Mouse (Mus musculus): ENCODE data around the gene Fam57a. TPM values are rescaled to one million over a fixed set of nuclear protein-coding genes. Genes with fewer than 3 reads are reported as not detected.

Gene Fam57a
- total and polyA plus RNA-seq, 3 experiments = 2.0 to 4.2 (median 3.0) TPM

- H3K36me3 ChIP-seq (ENCODE audit: control insufficient read depth, insufficient read depth, low read length) = no peaks in the 10 kb centered on the region
- H3K4me1 ChIP-seq (ENCODE audit: control insufficient read depth, insufficient read depth, low read length) = peaks cover 5% of the 10 kb centered on the region
- no peak overlapping the region for H3K9ac ChIP-seq (ENCODE audit: low read depth, low read length)
- no peak for DNase-seq
- peak overlapping the region; percentile 23; the same call in 1 of the 2 replicates for H3K27ac ChIP-seq
- TF ChIP-seq EP300 (IDR thresholded peaks at IDR 0.05; ENCODE audit: insufficient read depth, low read depth, low read length) = no peak
- no peak for TF ChIP-seq CTCF (IDR thresholded peaks at IDR 0.05)
- no peak for TF ChIP-seq POLR2A (IDR thresholded peaks at IDR 0.05; ENCODE audit: insufficient read depth, low read depth, low read length)
- intact Hi-C loops (cut with DNase I) = loop anchor here (1.0 kb wide), 3 partner anchors 145 to 200 kb away; partner anchors contain the start of genes Nxn and Timm22
- no peak overlapping the region for H3K4me3 ChIP-seq
- no peaks in the 10 kb centered on the region for H3K27me3 ChIP-seq (ENCODE audit: control insufficient read depth, insufficient read depth, low read length)
- 85% methylated on average over 4 of the region's 4 CpGs for WGBS
- H3K79me2 ChIP-seq (replicated peaks; ENCODE audit: control insufficient read depth, insufficient read depth, low read length) = no peaks in the 10 kb centered on the region
Observed at GRCm38 (mm10) chr11:76253918-76254264, 74.4 kb downstream of the Fam57a start.

DNA sequence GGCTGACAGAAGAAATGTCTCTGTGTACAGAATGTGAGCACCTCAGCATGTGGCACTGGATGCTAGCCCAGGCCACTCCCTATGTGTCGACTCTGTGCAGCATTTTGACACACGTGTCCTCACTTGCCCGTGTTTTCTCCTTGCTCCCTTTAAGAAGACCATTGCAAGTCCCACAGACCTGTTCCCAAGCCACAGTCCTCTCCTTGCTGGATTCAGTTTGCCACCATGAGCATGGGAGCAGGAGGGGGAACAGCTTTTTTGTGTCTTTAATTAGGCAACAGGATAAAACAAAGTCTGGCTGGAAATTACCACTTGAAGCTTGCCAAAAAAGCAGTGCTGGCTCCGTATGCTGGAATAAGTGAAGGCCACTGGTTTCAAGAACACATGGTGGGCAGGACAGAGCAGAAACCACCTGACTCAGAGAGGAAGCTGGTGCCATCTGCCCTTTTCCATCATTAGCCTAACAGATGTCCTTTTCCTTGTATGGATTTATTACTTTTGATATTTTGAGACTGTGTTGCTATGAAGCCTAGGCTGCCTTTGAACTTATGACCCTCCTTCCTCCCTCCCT lies 76.0 kb downstream of the Fam57a start:
- Histone ChIP-seq H3K9ac (ENCODE audit: low read depth, low read length) (no peak overlapping the region), H3K4me3 (no peak overlapping the region), H3K79me2 (replicated peaks; ENCODE audit: control insufficient read depth, insufficient read depth, low read length) (no peaks in the 10 kb centered on the region), H3K36me3 (ENCODE audit: control insufficient read depth, insufficient read depth, low read length) (no peaks in the 10 kb centered on the region), H3K4me1 (ENCODE audit: control insufficient read depth, insufficient read depth, low read length) (peaks cover 5% of the 10 kb centered on the region), H3K27me3 (ENCODE audit: control insufficient read depth, insufficient read depth, low read length) (no peaks in the 10 kb centered on the region), H3K27ac (no peak overlapping the region)
- intact Hi-C loops (cut with DNase I) = no loop called here
- DNase-seq = no peak
- TF ChIP-seq EP300 (IDR thresholded peaks at IDR 0.05; ENCODE audit: insufficient read depth, low read depth, low read length) (no peak), CTCF (IDR thresholded peaks at IDR 0.05) (no peak), POLR2A (IDR thresholded peaks at IDR 0.05; ENCODE audit: insufficient read depth, low read depth, low read length) (no peak)
- WGBS = 35% methylated on average over 4 of the region's 4 CpGs

DNA sequence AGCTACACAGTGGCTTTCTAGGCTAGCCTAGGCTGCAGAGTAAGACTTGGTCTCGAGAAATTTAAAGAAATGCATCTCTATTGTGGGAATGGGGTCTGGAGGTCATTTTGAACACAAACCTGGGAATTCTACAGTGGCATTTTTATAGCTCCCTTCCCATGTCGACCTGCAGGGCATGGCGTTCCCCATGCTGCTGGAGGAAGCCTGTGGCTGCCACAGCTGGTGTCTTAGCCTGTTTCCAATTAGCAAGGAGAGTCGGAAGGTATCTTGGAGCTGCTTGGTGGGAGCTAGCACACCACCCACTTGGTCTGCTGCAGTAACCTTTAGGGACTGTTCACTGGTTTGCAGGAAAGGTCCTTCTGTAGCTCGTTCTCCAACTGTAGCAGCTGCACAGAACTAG lies 76.7 kb downstream of the Fam57a start:
- H3K27me3 ChIP-seq (ENCODE audit: control insufficient read depth, insufficient read depth, low read length) = no peaks in the 10 kb centered on the region
- 60% methylated on average over 5 of the region's 5 CpGs for WGBS
- TF ChIP-seq CTCF (IDR thresholded peaks at IDR 0.05) = no peak
- TF ChIP-seq POLR2A (IDR thresholded peaks at IDR 0.05; ENCODE audit: insufficient read depth, low read depth, low read length) = no peak
- TF ChIP-seq EP300 (IDR thresholded peaks at IDR 0.05; ENCODE audit: insufficient read depth, low read depth, low read length) = no peak
- H3K4me3 ChIP-seq = no peak overlapping the region
- DNase-seq = no peak
- H3K4me1 ChIP-seq (ENCODE audit: control insufficient read depth, insufficient read depth, low read length) = peaks cover 5% of the 10 kb centered on the region
- H3K27ac ChIP-seq = no peak overlapping the region
- intact Hi-C loops (cut with DNase I) = no loop called here
- H3K9ac ChIP-seq (ENCODE audit: low read depth, low read length) = no peak overlapping the region
- H3K79me2 ChIP-seq (replicated peaks; ENCODE audit: control insufficient read depth, insufficient read depth, low read length) = no peaks in the 10 kb centered on the region
- no peaks in the 10 kb centered on the region for H3K36me3 ChIP-seq (ENCODE audit: control insufficient read depth, insufficient read depth, low read length)

DNA sequence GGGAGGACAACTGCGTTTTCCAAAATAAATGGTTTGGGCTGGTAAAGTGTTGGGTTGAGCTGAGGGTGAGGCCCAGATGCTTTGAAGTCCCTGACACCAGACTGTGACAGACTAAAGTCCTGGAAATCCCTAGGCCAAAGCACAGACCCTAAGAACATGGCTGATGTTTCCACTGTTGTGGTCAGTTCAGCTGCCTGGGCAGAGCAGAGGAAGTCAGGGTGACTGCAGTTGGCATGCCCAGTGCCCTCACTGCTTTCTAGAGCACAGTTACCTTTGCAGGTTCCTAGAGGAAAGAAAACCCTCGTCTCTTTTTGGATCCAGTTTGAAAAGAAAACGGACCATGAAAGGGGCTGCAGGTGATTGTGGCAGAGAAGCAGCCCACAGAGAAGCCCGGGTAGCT lies 77.9 kb downstream of the Fam57a start:
- H3K9ac ChIP-seq (ENCODE audit: low read depth, low read length) = no peak overlapping the region
- 84% methylated on average over 4 of the region's 4 CpGs for WGBS
- H3K79me2 ChIP-seq (replicated peaks; ENCODE audit: control insufficient read depth, insufficient read depth, low read length) = no peaks in the 10 kb centered on the region
- intact Hi-C loops (cut with DNase I) = no loop called here
- no peak overlapping the region for H3K27ac ChIP-seq
- H3K4me1 ChIP-seq (ENCODE audit: control insufficient read depth, insufficient read depth, low read length) = peaks cover 8% of the 10 kb centered on the region
- no peak for DNase-seq
- no peak overlapping the region for H3K4me3 ChIP-seq
- no peak for TF ChIP-seq POLR2A (IDR thresholded peaks at IDR 0.05; ENCODE audit: insufficient read depth, low read depth, low read length)
- TF ChIP-seq EP300 (IDR thresholded peaks at IDR 0.05; ENCODE audit: insufficient read depth, low read depth, low read length) = no peak
- no peak for TF ChIP-seq CTCF (IDR thresholded peaks at IDR 0.05)
- H3K36me3 ChIP-seq (ENCODE audit: control insufficient read depth, insufficient read depth, low read length) = no peaks in the 10 kb centered on the region
- H3K27me3 ChIP-seq (ENCODE audit: control insufficient read depth, insufficient read depth, low read length) = no peaks in the 10 kb centered on the region

DNA sequence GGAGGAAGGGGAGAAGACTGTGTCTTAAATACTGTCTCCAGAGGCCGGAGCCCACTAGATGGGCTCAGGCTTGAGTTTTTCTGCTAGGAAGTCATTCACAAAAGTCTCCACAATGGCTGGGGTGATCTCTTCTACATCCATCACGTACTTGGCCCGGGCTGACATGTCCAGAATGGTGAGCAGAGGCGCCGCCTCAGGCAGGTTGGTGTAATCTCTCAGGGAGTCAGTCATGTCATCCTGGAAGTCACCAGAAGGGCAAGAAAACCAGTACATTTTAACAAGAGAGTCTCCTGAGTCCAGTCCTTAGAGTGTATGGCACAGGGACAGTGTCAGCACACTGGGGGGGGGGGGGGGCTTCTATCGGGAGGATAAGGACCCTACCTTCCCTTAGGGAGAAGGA lies 79.0 kb downstream of the Fam57a start:
- TF ChIP-seq CTCF (IDR thresholded peaks at IDR 0.05) (no peak), EP300 (IDR thresholded peaks at IDR 0.05; ENCODE audit: insufficient read depth, low read depth, low read length) (no peak), POLR2A (IDR thresholded peaks at IDR 0.05; ENCODE audit: insufficient read depth, low read depth, low read length) (no peak)
- Histone ChIP-seq H3K79me2 (replicated peaks; ENCODE audit: control insufficient read depth, insufficient read depth, low read length) (no peaks in the 10 kb centered on the region), H3K9ac (ENCODE audit: low read depth, low read length) (no peak overlapping the region), H3K4me1 (ENCODE audit: control insufficient read depth, insufficient read depth, low read length) (peaks cover 7% of the 10 kb centered on the region), H3K27ac (no peak overlapping the region), H3K36me3 (ENCODE audit: control insufficient read depth, insufficient read depth, low read length) (no peaks in the 10 kb centered on the region), H3K4me3 (no peak overlapping the region), H3K27me3 (ENCODE audit: control insufficient read depth, insufficient read depth, low read length) (no peaks in the 10 kb centered on the region)
- no peak for DNase-seq
- 89% methylated on average over 6 of the region's 6 CpGs for WGBS
- intact Hi-C loops (cut with DNase I) = no loop called here

DNA sequence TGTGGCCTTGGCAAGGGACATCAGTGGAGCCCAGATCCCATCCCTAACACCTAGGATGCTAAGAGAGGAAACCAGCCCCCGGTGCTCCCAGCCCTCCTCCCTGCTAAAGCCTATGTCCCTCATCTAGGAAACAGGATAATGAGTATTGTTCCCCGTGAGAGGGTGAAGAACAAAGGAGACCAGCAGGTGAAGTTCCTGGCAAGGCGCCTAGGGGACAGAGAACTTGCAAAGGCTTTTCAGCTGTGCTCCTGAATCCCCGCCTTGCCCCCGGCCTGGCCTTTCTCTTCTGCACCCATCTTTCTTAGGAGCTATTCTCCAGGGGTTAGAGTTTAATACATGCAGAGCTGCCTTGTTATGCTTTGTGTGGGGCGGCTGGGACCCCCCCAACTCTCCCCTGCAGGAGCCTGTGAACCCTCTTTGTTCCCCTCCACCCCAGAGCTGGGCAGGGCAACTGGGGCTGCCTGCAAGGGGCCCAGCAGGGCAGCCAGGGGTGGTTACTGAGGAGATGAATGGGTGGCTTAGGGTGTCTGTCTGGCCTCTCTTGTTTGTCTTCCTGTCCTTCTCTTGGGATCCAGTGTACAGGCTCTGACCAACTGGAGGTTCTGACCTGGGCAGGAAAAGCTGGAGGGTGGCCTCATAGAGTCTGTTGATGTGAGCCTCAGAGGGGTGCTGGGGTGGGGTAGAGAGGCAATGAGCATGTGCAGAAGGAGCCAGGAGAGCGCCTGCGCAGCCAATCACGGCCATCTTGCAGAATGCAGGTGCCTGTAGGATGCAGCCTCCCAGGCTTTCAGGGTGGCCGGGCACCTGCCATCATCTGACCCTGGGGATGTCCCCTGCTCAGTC lies 81.0 kb downstream of the Fam57a start:
- intact Hi-C loops (cut with DNase I) = loop anchor here (5.0 kb wide), 1 partner anchor 52 kb away; no protein-coding TSS in a partner anchor
- Histone ChIP-seq H3K79me2 (replicated peaks; ENCODE audit: control insufficient read depth, insufficient read depth, low read length) (no peaks in the 10 kb centered on the region), H3K4me1 (ENCODE audit: control insufficient read depth, insufficient read depth, low read length) (peaks cover 4% of the 10 kb centered on the region), H3K36me3 (ENCODE audit: control insufficient read depth, insufficient read depth, low read length) (no peaks in the 10 kb centered on the region), H3K27ac (no peak overlapping the region; the same call in 1 of the 2 replicates), H3K4me3 (no peak overlapping the region), H3K27me3 (ENCODE audit: control insufficient read depth, insufficient read depth, low read length) (no peaks in the 10 kb centered on the region), H3K9ac (ENCODE audit: low read depth, low read length) (no peak overlapping the region)
- no peak for DNase-seq
- WGBS = 77% methylated on average over 10 of the region's 10 CpGs
- TF ChIP-seq CTCF (IDR thresholded peaks at IDR 0.05) = no peak
- TF ChIP-seq EP300 (IDR thresholded peaks at IDR 0.05; ENCODE audit: insufficient read depth, low read depth, low read length) = no peak
- TF ChIP-seq POLR2A (IDR thresholded peaks at IDR 0.05; ENCODE audit: insufficient read depth, low read depth, low read length) = no peak
